Mouse (Mus musculus) CD4-positive helper T cell, adult 2 months (primary cell): ENCODE measurements around the gene Fer1l4.

Experiments used
- DNase-seq: peaks from one replicate; pipeline ENCODE4 v3.0.0-alpha.2; 2012; ENCODE audit warnings: low read depth, missing footprints, low spot score

The Fer1l4 gene

GRCm38 (mm10) chr2:156052816-156053215 lies at the start of gene Fer1l4:
Gene Fer1l4, minus strand, starts transcription at chr2:156052947.
- no peak for DNase-seq

GRCm38 (mm10) chr2:156091926-156092325 lies 39.2 kb upstream of the Fer1l4 start:
- DNase-seq, result no peak

- no peak for DNase-seq
Observed at GRCm38 (mm10) chr2:156089799-156090198, 37.1 kb upstream of the Fer1l4 start.

- DNase-seq, result no peak
Observed at GRCm38 (mm10) chr2:156087391-156088110, 34.8 kb upstream of the Fer1l4 start.

GRCm38 (mm10) chr2:156084541-156084940 lies 31.8 kb upstream of the Fer1l4 start:
- DNase-seq, result no peak

- no peak for DNase-seq
Observed at GRCm38 (mm10) chr2:156080391-156080790, 27.6 kb upstream of the Fer1l4 start.

- no peak for DNase-seq
Observed at GRCm38 (mm10) chr2:156079674-156080073, 26.9 kb upstream of the Fer1l4 start.

- DNase-seq, result no peak
Observed at GRCm38 (mm10) chr2:156079183-156079560, 26.4 kb upstream of the Fer1l4 start.

GRCm38 (mm10) chr2:156078421-156079182 lies 25.9 kb upstream of the Fer1l4 start:
- no peak for DNase-seq

- DNase-seq, result no peak
Observed at GRCm38 (mm10) chr2:156077461-156077860, 24.7 kb upstream of the Fer1l4 start.

- DNase-seq, result no peak
Observed at GRCm38 (mm10) chr2:156073725-156074124, 21.0 kb upstream of the Fer1l4 start.

GRCm38 (mm10) chr2:156071236-156071635 lies 18.5 kb upstream of the Fer1l4 start:
- no peak for DNase-seq

GRCm38 (mm10) chr2:156067916-156068315 lies 15.2 kb upstream of the Fer1l4 start:
- no peak for DNase-seq

GRCm38 (mm10) chr2:156066126-156066525 lies 13.4 kb upstream of the Fer1l4 start:
- no peak for DNase-seq

- peak; percentile 86 for DNase-seq
Observed at GRCm38 (mm10) chr2:156065099-156066041, 12.6 kb upstream of the Fer1l4 start, which contains the start of gene Spag4. Gene Spag4, plus strand, starts transcription at chr2:156065175.

GRCm38 (mm10) chr2:156047929-156048328 lies 4.8 kb downstream of the Fer1l4 start:
- DNase-seq, result peak; percentile 43

GRCm38 (mm10) chr2:156042903-156043302 lies 9.8 kb downstream of the Fer1l4 start:
- no peak for DNase-seq

GRCm38 (mm10) chr2:156039390-156039789 lies 13.4 kb downstream of the Fer1l4 start:
- DNase-seq, result no peak

- DNase-seq, result no peak
Observed at GRCm38 (mm10) chr2:156025482-156025881, 27.3 kb downstream of the Fer1l4 start.

- DNase-seq, result no peak
Observed at GRCm38 (mm10) chr2:156021765-156022164, 31.0 kb downstream of the Fer1l4 start.

- no peak for DNase-seq
Observed at GRCm38 (mm10) chr2:156021219-156021618, 31.5 kb downstream of the Fer1l4 start.

GRCm38 (mm10) chr2:156018106-156018505 lies 34.6 kb downstream of the Fer1l4 start:
- DNase-seq, result no peak
